In genomic region chr11:59135051-59135820, GRCm38 (mm10) we compare ENCODE assay signal across 9 mouse cellular contexts. TPM values are rescaled to one million over a fixed set of nuclear protein-coding genes. Genes with fewer than 3 reads are reported as not detected.
DNase-seq lines count a peak whose midpoint lies in the region; ATAC-seq and TF ChIP-seq lines count a peak whose summit lies in the region.
"Had no signal": no experiment of that assay in that cellular context is flagged by ENCODE, and none has a peak within 500 bp of the region (broad histone marks: within the 10 kb centered on the region; RNA-seq: fewer than 3 reads in every experiment).

No protein-coding gene starts in this region.

- peak overlapping the region; percentile 44 for H3K4me2 ChIP-seq in kidney, embryonic 14.5 days (replicated peaks; ENCODE audit: low read depth, low read length)
- H3K4me2 ChIP-seq in embryonic facial prominence, embryonic 11.5 days (ENCODE audit: low read depth, low read length): peak overlapping the region; percentile 37
- H3K4me2 ChIP-seq in hindbrain, embryonic 14.5 days (replicated peaks): peak overlapping the region; percentile 50
- peak overlapping the region; percentile 12 for H3K4me2 ChIP-seq in myocyte (ENCODE audit: low read depth)

- H3K79me2 ChIP-seq in myocyte (ENCODE audit: control insufficient read depth, insufficient read depth): no peaks in the 10 kb centered on the region

- H3K9me3 ChIP-seq in kidney, embryonic 14.5 days (ENCODE audit: control insufficient read depth, low read length): no peaks in the 10 kb centered on the region
- H3K9me3 ChIP-seq in embryonic facial prominence, embryonic 11.5 days (replicated peaks; ENCODE audit: control insufficient read depth, low read length): no peaks in the 10 kb centered on the region
- H3K9me3 ChIP-seq in hindbrain, embryonic 14.5 days (ENCODE audit: control insufficient read depth, low read length): no peaks in the 10 kb centered on the region

- 9% methylated on average over 55 of the region's 55 CpGs for WGBS in kidney, embryonic 14.5 days
- 3% methylated on average over 55 of the region's 55 CpGs for WGBS in kidney, adult 2 months
- WGBS in embryonic facial prominence, embryonic 11.5 days: 6% methylated on average over 55 of the region's 55 CpGs
- WGBS in hindbrain, embryonic 14.5 days: 8% methylated on average over 55 of the region's 55 CpGs

- TF ChIP-seq CTCF in kidney, adult 2 months (conservative IDR thresholded peaks at IDR 0.05; ENCODE audit: insufficient read depth, insufficient read length, low read depth, low read length): no peak

- H3K27ac ChIP-seq in kidney, embryonic 14.5 days (ENCODE audit: low read depth, low read length): no peak overlapping the region
- H3K27ac ChIP-seq in kidney, adult 2 months (ENCODE audit: insufficient read depth, low read depth, low read length): no peak overlapping the region
- H3K27ac ChIP-seq in embryonic facial prominence, embryonic 11.5 days (replicated peaks; ENCODE audit: low read depth, low read length): no peak overlapping the region
- no peak overlapping the region for H3K27ac ChIP-seq in hindbrain, embryonic 14.5 days

- no peak overlapping the region for H3ac ChIP-seq in myocyte (ENCODE audit: control insufficient read depth, insufficient read length)

- H3K36me3 ChIP-seq in kidney, embryonic 14.5 days (ENCODE audit: control insufficient read depth, insufficient read depth, low read length): no peaks in the 10 kb centered on the region
- no peaks in the 10 kb centered on the region for H3K36me3 ChIP-seq in kidney, adult 2 months (ENCODE audit: control insufficient read depth, insufficient read depth, low read length)
- H3K36me3 ChIP-seq in embryonic facial prominence, embryonic 11.5 days (replicated peaks; ENCODE audit: control insufficient read depth, insufficient read depth, low read depth, low read length): no peaks in the 10 kb centered on the region
- H3K36me3 ChIP-seq in hindbrain, embryonic 14.5 days (replicated peaks; ENCODE audit: control insufficient read depth, insufficient read depth): no peaks in the 10 kb centered on the region
- H3K36me3 ChIP-seq in myocyte (ENCODE audit: control insufficient read depth, insufficient read depth): no peaks in the 10 kb centered on the region

- no peak for ATAC-seq in kidney, embryonic 14.5 days (ENCODE audit: low FRiP score, low TSS enrichment)
- ATAC-seq in embryonic facial prominence, embryonic 11.5 days (replicated peaks; ENCODE audit: insufficient number of reproducible peaks, low FRiP score, low TSS enrichment, low read depth): no peak
- ATAC-seq in hindbrain, embryonic 14.5 days (ENCODE audit: low FRiP score): no peak

- intact Hi-C loops in left cerebral cortex, postnatal 4 days (cut with DNase I): no loop called here

- H3K27me3 ChIP-seq in kidney, embryonic 14.5 days (ENCODE audit: control insufficient read depth, insufficient read depth, low read length): peaks cover 54% of the 10 kb centered on the region
- H3K27me3 ChIP-seq in kidney, adult 2 months (replicated peaks; ENCODE audit: control insufficient read depth, insufficient read depth, low read length): no peaks in the 10 kb centered on the region; the same call in 1 of the 2 replicates
- H3K27me3 ChIP-seq in embryonic facial prominence, embryonic 11.5 days (ENCODE audit: control insufficient read depth, insufficient read depth, low read length): peaks cover 47% of the 10 kb centered on the region
- peaks cover 54% of the 10 kb centered on the region for H3K27me3 ChIP-seq in hindbrain, embryonic 14.5 days (ENCODE audit: control insufficient read depth, insufficient read depth, low read length)
- peaks cover 56% of the 10 kb centered on the region for H3K27me3 ChIP-seq in myocyte (ENCODE audit: control insufficient read depth, insufficient read depth, insufficient read length)

- no peak for DNase-seq in kidney, adult 2 months
- no peak for DNase-seq in embryonic facial prominence, embryonic 11.5 days (ENCODE audit: low spot score)
- no peak for DNase-seq in hindbrain, embryonic 14.5 days (ENCODE audit: low spot score)
- no peak for DNase-seq in Muller cell, postnatal 12 days (ENCODE audit: inconsistent ontology term)
- no peak for DNase-seq in left cerebral cortex, postnatal 4 days
- no peak for DNase-seq in MN1 (ENCODE audit: low spot score)

- H3K4me3 ChIP-seq in kidney, embryonic 14.5 days (ENCODE audit: low read length): peak overlapping the region; percentile 22
- no peak overlapping the region for H3K4me3 ChIP-seq in kidney, adult 2 months (ENCODE audit: insufficient read depth, low read depth, low read length)
- H3K4me3 ChIP-seq in embryonic facial prominence, embryonic 11.5 days (ENCODE audit: low read depth, low read length): peak overlapping the region; percentile 12; the same call in 1 of the 2 replicates
- peak overlapping the region; percentile 30 for H3K4me3 ChIP-seq in hindbrain, embryonic 14.5 days (replicated peaks; ENCODE audit: low read length)
- H3K4me3 ChIP-seq in myocyte: no peak overlapping the region

- no peak for TF ChIP-seq POLR2A in kidney, adult 2 months (IDR thresholded peaks at IDR 0.05; ENCODE audit: low read depth, low read length)
- no peak for TF ChIP-seq POLR2A in myocyte (IDR thresholded peaks at IDR 0.05; ENCODE audit: insufficient read length, low read depth)

- H3K4me1 ChIP-seq in kidney, embryonic 14.5 days (ENCODE audit: control insufficient read depth, insufficient read depth, low read length): peaks cover 9% of the 10 kb centered on the region
- no peaks in the 10 kb centered on the region for H3K4me1 ChIP-seq in kidney, adult 2 months (ENCODE audit: control insufficient read depth, insufficient read depth, low read length)
- peaks cover 2% of the 10 kb centered on the region; the same call in 1 of the 2 replicates for H3K4me1 ChIP-seq in embryonic facial prominence, embryonic 11.5 days (ENCODE audit: control insufficient read depth, insufficient read depth, low read length)
- H3K4me1 ChIP-seq in hindbrain, embryonic 14.5 days (replicated peaks; ENCODE audit: control insufficient read depth, insufficient read depth, low read length): no peaks in the 10 kb centered on the region

- no peak overlapping the region; the same call in 1 of the 2 replicates for H3K9ac ChIP-seq in kidney, embryonic 14.5 days (ENCODE audit: low read depth, low read length)
- H3K9ac ChIP-seq in embryonic facial prominence, embryonic 11.5 days (replicated peaks; ENCODE audit: low read length): no peak overlapping the region
- 0 out of 2 replicates have a peak overlapping the region, but pooled peaks have one; percentile 26 for H3K9ac ChIP-seq in hindbrain, embryonic 14.5 days

TF ChIP-seq in myocyte, 11 proteins besides CTCF, POLR2A, EP300 and RAD21:
- TF ChIP-seq USF1 (IDR thresholded peaks at IDR 0.05; ENCODE audit: low read depth) (no peak), MAX (IDR thresholded peaks at IDR 0.05; ENCODE audit: low read depth) (no peak), MYOG (IDR thresholded peaks at IDR 0.05; ENCODE audit: control insufficient read depth in 1 of 3, insufficient read depth in 1 of 3, insufficient read length in 2 of 3, low read depth in 2 of 3) (peak in 1 of 3 experiments; percentile 9)

RNA-seq across cellular contexts. Expression of gene Obscn, which starts 1.0 kb away (rescaled TPM):
- 0.33 and 0.51 TPM in 2 replicates for polyA plus RNA-seq in kidney, embryonic 14.5 days (2014; fragmentation: Nextera tagmentation; extraction: Ambion mirVana)
- 0.15 and 6.2 TPM in 2 replicates for polyA plus RNA-seq in kidney, adult 2 months (2012; rRNA removed)
- 0.04 and 0.62 TPM in 2 replicates for polyA plus RNA-seq in embryonic facial prominence, embryonic 11.5 days (2014; fragmentation: Nextera tagmentation; extraction: Ambion mirVana)
- polyA plus RNA-seq in hindbrain, embryonic 14.5 days (2014; fragmentation: Nextera tagmentation; extraction: Ambion mirVana): 0.63 and 0.71 TPM in 2 replicates
- polyA plus RNA-seq in myocyte (2012; fragmentation: generic; extraction: Trizol): 25.0 TPM
- total RNA-seq in left cerebral cortex, postnatal 4 days (2021): 1 to 10 TPM; 4.4 to 4.7 TPM

RNA-seq across cellular contexts. Expression of gene Iba57, which starts 28.3 kb away (rescaled TPM):
- 2.3 and 3.6 TPM in 2 replicates for polyA plus RNA-seq in kidney, embryonic 14.5 days (2014; fragmentation: Nextera tagmentation; extraction: Ambion mirVana)
- 8.3 and 8.8 TPM in 2 replicates for polyA plus RNA-seq in kidney, adult 2 months (2012; rRNA removed)
- 1.5 and 2.6 TPM in 2 replicates for polyA plus RNA-seq in embryonic facial prominence, embryonic 11.5 days (2014; fragmentation: Nextera tagmentation; extraction: Ambion mirVana)
- 3.4 and 3.7 TPM in 2 replicates for polyA plus RNA-seq in hindbrain, embryonic 14.5 days (2014; fragmentation: Nextera tagmentation; extraction: Ambion mirVana)
- 3.8 TPM for polyA plus RNA-seq in myocyte (2012; fragmentation: generic; extraction: Trizol)
- 10 to 100 TPM in 1 of 2 experiments, 1 to 10 TPM in 1; 8.9 to 13.1 TPM for total RNA-seq in left cerebral cortex, postnatal 4 days (2021)

RNA-seq across cellular contexts. Expression of gene Gjc2, which starts 47.8 kb away (rescaled TPM):
- 0.11 and 0.28 TPM in 2 replicates for polyA plus RNA-seq in kidney, embryonic 14.5 days (2014; fragmentation: Nextera tagmentation; extraction: Ambion mirVana)
- polyA plus RNA-seq in kidney, adult 2 months (2012; rRNA removed): 1.4 and 1.8 TPM in 2 replicates
- polyA plus RNA-seq in embryonic facial prominence, embryonic 11.5 days (2014; fragmentation: Nextera tagmentation; extraction: Ambion mirVana): 0.15 TPM in 1 of 2 replicates, not detected in the other
- 0.12 and 0.35 TPM in 2 replicates for polyA plus RNA-seq in hindbrain, embryonic 14.5 days (2014; fragmentation: Nextera tagmentation; extraction: Ambion mirVana)
- 0.04 TPM for polyA plus RNA-seq in myocyte (2012; fragmentation: generic; extraction: Trizol)
- under 1 TPM; 0.86 to 0.89 TPM for total RNA-seq in left cerebral cortex, postnatal 4 days (2021)
- total RNA-seq: neutrophil, adult 5-6 weeks had no signal

RNA-seq across cellular contexts. Expression of gene Guk1, which starts 56.8 kb away (rescaled TPM):
- 132 and 149 TPM in 2 replicates for polyA plus RNA-seq in kidney, embryonic 14.5 days (2014; fragmentation: Nextera tagmentation; extraction: Ambion mirVana)
- 137 and 144 TPM in 2 replicates for polyA plus RNA-seq in kidney, adult 2 months (2012; rRNA removed)
- 121 and 139 TPM in 2 replicates for polyA plus RNA-seq in embryonic facial prominence, embryonic 11.5 days (2014; fragmentation: Nextera tagmentation; extraction: Ambion mirVana)
- polyA plus RNA-seq in hindbrain, embryonic 14.5 days (2014; fragmentation: Nextera tagmentation; extraction: Ambion mirVana): 248 and 249 TPM in 2 replicates
- polyA plus RNA-seq in myocyte (2012; fragmentation: generic; extraction: Trizol): 63.5 TPM
- total RNA-seq in left cerebral cortex, postnatal 4 days (2021): 100 to 1,000 TPM in 1 of 2 experiments, 10 to 100 TPM in 1; 93.9 to 107 TPM

Comparison
In these comparisons a context has a peak if more than half of its experiments do, and no peak if none do; other contexts are left out.
1. H3K4me3 ChIP-seq: peak in kidney, embryonic 14.5 days (single experiment), embryonic facial prominence, embryonic 11.5 days (single experiment) and hindbrain, embryonic 14.5 days (single experiment); none in kidney, adult 2 months (single experiment) and myocyte (single experiment).
2. Peak in every context shown above with its lines, with median percentiles within 50 percentile points of each other: H3K4me2 ChIP-seq.